Mouse (Mus musculus): Measurements from ENCODE around the gene Wdr92. TPM values are rescaled to one million over a fixed set of nuclear protein-coding genes. Genes with fewer than 3 reads are reported as not detected.

Gene Wdr92
- total and polyA plus RNA-seq, 2 experiments = 5.5 to 11.5 TPM

DNA sequence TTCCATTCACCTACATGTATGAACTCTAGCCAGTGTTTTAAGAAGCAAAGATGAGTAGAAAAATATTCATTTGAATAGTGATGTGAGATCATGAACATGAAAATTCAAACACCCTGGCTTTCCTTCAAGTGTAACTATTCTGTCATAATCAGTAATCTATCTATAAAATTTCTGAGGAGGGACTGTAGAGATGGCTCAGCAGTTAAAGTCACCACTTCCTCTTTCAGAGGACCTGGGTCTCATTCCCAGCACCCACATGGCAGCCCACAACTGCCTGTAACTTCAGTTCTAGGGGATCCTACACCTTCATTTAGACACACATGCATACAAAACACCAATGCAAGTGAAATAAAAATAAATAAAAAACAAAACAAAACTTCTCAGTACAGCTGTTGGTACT is 66.8 kb downstream of the Wdr92 start:
- Histone ChIP-seq H3K9ac (ENCODE audit: low read depth, low read length) (no peak overlapping the region), H3K27ac (replicated peaks; ENCODE audit: insufficient read depth, low read depth, low read length) (no peak overlapping the region), H3K4me3 (ENCODE audit: insufficient read depth, low read depth, low read length) (no peak overlapping the region), H3K36me3 (ENCODE audit: control insufficient read depth, insufficient read depth, low read length) (no peaks in the 10 kb centered on the region), H3K79me2 (ENCODE audit: control insufficient read depth, insufficient read depth, low read length) (no peaks in the 10 kb centered on the region), H3K27me3 (ENCODE audit: control insufficient read depth, insufficient read depth, low read length) (no peaks in the 10 kb centered on the region), H3K4me1 (ENCODE audit: control insufficient read depth, insufficient read depth, low read length) (no peaks in the 10 kb centered on the region)
- TF ChIP-seq POLR2A (IDR thresholded peaks at IDR 0.05; ENCODE audit: extremely low read depth, insufficient read depth, low read length) (no peak), CTCF (IDR thresholded peaks at IDR 0.05; ENCODE audit: low read depth, low read length) (no peak)
- DNase-seq (ENCODE audit: extremely low read depth, low read depth, low spot score) = no peak

DNA sequence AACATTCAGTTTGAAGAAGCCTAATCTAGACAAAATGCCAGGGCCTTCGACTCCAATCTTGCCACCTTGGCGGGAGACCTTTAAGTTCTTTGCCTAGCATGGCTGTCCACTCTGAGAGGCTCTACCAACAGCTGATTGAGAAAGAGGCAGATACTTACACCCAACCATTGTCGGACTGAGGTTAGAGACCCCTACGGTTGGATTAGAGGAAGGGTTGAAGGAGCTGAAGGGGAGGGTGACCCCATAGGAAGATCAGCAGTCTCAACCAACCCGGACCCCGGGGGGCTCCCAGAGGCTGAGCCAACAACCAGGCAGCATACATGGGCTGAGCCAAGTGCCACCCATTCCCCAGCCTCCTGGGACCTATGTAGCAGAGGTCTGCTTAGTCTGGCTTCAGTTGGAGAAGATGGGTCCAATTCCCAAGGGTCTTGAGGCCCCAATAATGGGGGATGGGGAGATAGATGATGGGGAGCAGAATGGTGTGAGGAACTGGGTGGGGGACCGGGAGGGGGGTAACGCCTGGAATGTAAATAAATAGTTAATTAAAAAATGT is 75.0 kb downstream of the Wdr92 start:
- Histone ChIP-seq H3K27me3 (ENCODE audit: control insufficient read depth, insufficient read depth, low read length) (no peaks in the 10 kb centered on the region), H3K36me3 (ENCODE audit: control insufficient read depth, insufficient read depth, low read length) (no peaks in the 10 kb centered on the region), H3K4me3 (ENCODE audit: insufficient read depth, low read depth, low read length) (peak overlapping the region; percentile 70; the same call in 1 of the 2 replicates), H3K9ac (ENCODE audit: low read depth, low read length) (peak overlapping the region; percentile 16; the same call in 1 of the 2 replicates), H3K79me2 (ENCODE audit: control insufficient read depth, insufficient read depth, low read length) (peaks cover 13% of the 10 kb centered on the region; the same call in 1 of the 2 replicates), H3K4me1 (ENCODE audit: control insufficient read depth, insufficient read depth, low read length) (peaks cover 6% of the 10 kb centered on the region; the same call in 1 of the 2 replicates), H3K27ac (replicated peaks; ENCODE audit: insufficient read depth, low read depth, low read length) (no peak overlapping the region)
- DNase-seq (ENCODE audit: extremely low read depth, low read depth, low spot score) = no peak
- WGBS = 54% methylated on average over 8 of the region's 8 CpGs
- no peak for TF ChIP-seq POLR2A (IDR thresholded peaks at IDR 0.05; ENCODE audit: extremely low read depth, insufficient read depth, low read length)
- TF ChIP-seq CTCF (IDR thresholded peaks at IDR 0.05; ENCODE audit: low read depth, low read length) = no peak

DNA sequence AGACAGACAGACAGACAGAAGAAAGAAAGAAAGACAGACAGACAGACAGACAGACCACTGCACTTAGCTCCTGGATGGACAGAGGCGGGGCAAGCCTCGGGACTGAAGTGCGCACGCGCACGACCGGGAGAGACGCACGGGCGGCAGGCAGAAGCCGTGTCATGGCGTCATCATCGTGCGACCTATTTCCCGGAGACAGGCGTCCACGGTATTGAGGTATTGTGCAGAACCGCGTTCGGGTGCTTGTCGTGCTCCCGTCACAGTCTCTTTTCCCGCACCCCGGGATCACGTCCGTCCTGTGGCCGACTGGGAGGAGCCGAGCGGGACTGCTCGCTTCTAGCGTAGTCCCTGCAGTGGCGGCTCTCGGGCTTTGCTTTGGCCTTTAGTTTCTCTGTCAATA is 75.5 kb downstream of the Wdr92 start, which contains the start of gene C1d:
Gene C1d, plus strand, starts transcription at position 137 of the 400 bp plus-strand sequence.
- Histone ChIP-seq H3K27ac (replicated peaks; ENCODE audit: insufficient read depth, low read depth, low read length) (peak within 1 kb of the TSS; percentile 73), H3K4me3 (ENCODE audit: insufficient read depth, low read depth, low read length) (peak within 1 kb of the TSS; percentile 70), H3K27me3 (ENCODE audit: control insufficient read depth, insufficient read depth, low read length) (no peaks in the 10 kb centered on the region), H3K79me2 (ENCODE audit: control insufficient read depth, insufficient read depth, low read length) (peaks cover 16% of the 10 kb centered on the region; the same call in 1 of the 2 replicates), H3K36me3 (ENCODE audit: control insufficient read depth, insufficient read depth, low read length) (no peaks in the 10 kb centered on the region), H3K4me1 (ENCODE audit: control insufficient read depth, insufficient read depth, low read length) (peaks cover 6% of the 10 kb centered on the region; the same call in 1 of the 2 replicates), H3K9ac (ENCODE audit: low read depth, low read length) (peak within 1 kb of the TSS; percentile 71)
- WGBS = under 1% methylated on average over 33 of the region's 33 CpGs
- peak; percentile 59; the same call in 1 of the 2 replicates for TF ChIP-seq POLR2A (IDR thresholded peaks at IDR 0.05; ENCODE audit: extremely low read depth, insufficient read depth, low read length)
- TF ChIP-seq CTCF (IDR thresholded peaks at IDR 0.05; ENCODE audit: low read depth, low read length) = no peak
- DNase-seq (ENCODE audit: extremely low read depth, low read depth, low spot score) = peak; percentile 86

DNA sequence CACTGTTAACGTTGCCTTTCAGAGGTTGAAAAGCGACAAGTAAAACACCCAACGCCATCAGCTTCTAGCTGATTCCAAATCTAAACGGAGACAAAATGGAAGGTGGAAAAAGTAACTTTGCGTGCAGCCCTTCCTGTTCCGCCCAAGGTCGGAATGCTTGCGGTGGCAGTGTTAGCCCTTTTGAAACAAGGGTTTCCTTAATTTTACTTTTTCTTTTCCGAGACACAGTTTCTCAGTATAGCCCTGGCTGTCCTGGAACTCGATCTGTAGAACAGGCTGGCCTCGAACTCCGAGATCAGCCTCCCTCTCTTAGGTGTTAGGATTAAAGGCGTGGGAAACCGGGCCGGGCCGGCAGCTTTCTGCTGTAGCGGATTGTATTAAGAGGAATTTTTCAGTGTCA is 76.0 kb downstream of the Wdr92 start:
- WGBS = under 1% methylated on average over 17 of the region's 17 CpGs
- Histone ChIP-seq H3K4me1 (ENCODE audit: control insufficient read depth, insufficient read depth, low read length) (peaks cover 6% of the 10 kb centered on the region; the same call in 1 of the 2 replicates), H3K4me3 (ENCODE audit: insufficient read depth, low read depth, low read length) (peak overlapping the region; percentile 70), H3K27me3 (ENCODE audit: control insufficient read depth, insufficient read depth, low read length) (no peaks in the 10 kb centered on the region), H3K27ac (replicated peaks; ENCODE audit: insufficient read depth, low read depth, low read length) (peak overlapping the region; percentile 73), H3K36me3 (ENCODE audit: control insufficient read depth, insufficient read depth, low read length) (no peaks in the 10 kb centered on the region), H3K9ac (ENCODE audit: low read depth, low read length) (peak overlapping the region; percentile 71), H3K79me2 (ENCODE audit: control insufficient read depth, insufficient read depth, low read length) (peaks cover 16% of the 10 kb centered on the region; the same call in 1 of the 2 replicates)
- TF ChIP-seq CTCF (IDR thresholded peaks at IDR 0.05; ENCODE audit: low read depth, low read length) = no peak
- no peak for TF ChIP-seq POLR2A (IDR thresholded peaks at IDR 0.05; ENCODE audit: extremely low read depth, insufficient read depth, low read length)
- DNase-seq (ENCODE audit: extremely low read depth, low read depth, low spot score) = no peak

DNA sequence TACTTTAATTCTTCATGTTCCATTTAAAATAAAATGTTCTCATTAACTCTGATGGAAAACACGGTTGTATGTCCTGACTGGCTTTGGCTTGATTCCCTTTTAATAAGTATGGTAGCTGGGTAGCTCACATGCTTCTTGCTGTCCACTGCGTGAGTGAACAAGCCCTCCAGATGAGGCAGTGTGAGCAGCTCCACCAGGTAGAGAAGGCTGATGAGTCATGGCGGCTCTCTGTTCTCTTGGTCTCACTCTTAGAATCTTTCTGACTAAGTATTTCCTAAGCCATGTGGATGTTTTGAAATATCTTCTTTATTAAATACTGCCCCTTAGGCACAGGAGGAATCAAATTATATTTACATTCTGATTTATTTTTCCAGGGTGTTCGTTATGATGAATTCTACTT is 85.3 kb downstream of the Wdr92 start:
- H3K79me2 ChIP-seq (ENCODE audit: control insufficient read depth, insufficient read depth, low read length) = peaks cover 2% of the 10 kb centered on the region; the same call in 1 of the 2 replicates
- WGBS = 94% methylated on average over 4 of the region's 4 CpGs
- H3K4me1 ChIP-seq (ENCODE audit: control insufficient read depth, insufficient read depth, low read length) = no peaks in the 10 kb centered on the region
- DNase-seq (ENCODE audit: extremely low read depth, low read depth, low spot score) = no peak
- peaks cover 15% of the 10 kb centered on the region for H3K36me3 ChIP-seq (ENCODE audit: control insufficient read depth, insufficient read depth, low read length)
- TF ChIP-seq POLR2A (IDR thresholded peaks at IDR 0.05; ENCODE audit: extremely low read depth, insufficient read depth, low read length) (no peak), CTCF (IDR thresholded peaks at IDR 0.05; ENCODE audit: low read depth, low read length) (no peak)
- H3K27ac ChIP-seq (replicated peaks; ENCODE audit: insufficient read depth, low read depth, low read length) = no peak overlapping the region
- H3K4me3 ChIP-seq (ENCODE audit: insufficient read depth, low read depth, low read length) = no peak overlapping the region
- H3K9ac ChIP-seq (ENCODE audit: low read depth, low read length) = no peak overlapping the region
- H3K27me3 ChIP-seq (ENCODE audit: control insufficient read depth, insufficient read depth, low read length) = no peaks in the 10 kb centered on the region

- 95% methylated on average over 1 of the region's 1 CpGs for WGBS
- H3K4me1 ChIP-seq (ENCODE audit: control insufficient read depth, insufficient read depth, low read length) = no peaks in the 10 kb centered on the region
- no peaks in the 10 kb centered on the region for H3K27me3 ChIP-seq (ENCODE audit: control insufficient read depth, insufficient read depth, low read length)
Measured at GRCm38 (mm10) chr11:17268801-17269200, 86.9 kb downstream of the Wdr92 start.

More at GRCm38 (mm10) chr11:17268801-17269200, 86.9 kb downstream of the Wdr92 start:
- no peak for DNase-seq (ENCODE audit: extremely low read depth, low read depth, low spot score)
- no peak overlapping the region for H3K9ac ChIP-seq (ENCODE audit: low read depth, low read length)
- H3K27ac ChIP-seq (replicated peaks; ENCODE audit: insufficient read depth, low read depth, low read length) = no peak overlapping the region
- H3K4me3 ChIP-seq (ENCODE audit: insufficient read depth, low read depth, low read length) = no peak overlapping the region
- peaks cover 15% of the 10 kb centered on the region for H3K36me3 ChIP-seq (ENCODE audit: control insufficient read depth, insufficient read depth, low read length)
- no peaks in the 10 kb centered on the region for H3K79me2 ChIP-seq (ENCODE audit: control insufficient read depth, insufficient read depth, low read length)
- no peak for TF ChIP-seq POLR2A (IDR thresholded peaks at IDR 0.05; ENCODE audit: extremely low read depth, insufficient read depth, low read length)
- TF ChIP-seq CTCF (IDR thresholded peaks at IDR 0.05; ENCODE audit: low read depth, low read length) = no peak

Data from liver, adult 2 months (tissue).